Mouse (Mus musculus): ENCODE results near the gene Tbc1d1. TPM values are rescaled to one million over a fixed set of nuclear protein-coding genes. Genes with fewer than 3 reads are reported as not detected.

Gene Tbc1d1
- polyA plus RNA-seq, 1 experiment from 2014 or later = 39.9 TPM

DNA sequence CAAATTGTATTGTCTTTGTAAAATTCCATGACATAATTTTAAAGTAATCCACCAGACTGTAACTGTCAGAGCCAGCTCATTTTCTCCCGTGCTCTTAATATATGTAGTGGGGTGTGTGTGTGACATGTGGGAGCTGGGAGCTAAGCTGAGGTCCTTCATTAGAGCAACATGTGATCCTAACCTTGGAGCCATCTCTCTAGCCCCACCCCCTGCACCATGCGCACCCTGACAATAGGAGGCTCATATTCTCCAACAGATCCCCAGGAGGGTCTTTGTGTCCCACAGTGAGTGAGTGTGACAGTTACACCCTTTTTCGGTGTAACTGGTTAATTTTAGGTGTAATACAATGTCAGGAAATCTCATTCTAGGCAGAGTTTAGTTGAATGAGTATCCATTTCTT, 16.8 kb downstream of the Tbc1d1 start:
- H3K9me3 ChIP-seq (ENCODE audit: control insufficient read depth, low read length) = no peaks in the 10 kb centered on the region
- WGBS = 81% methylated on average over 3 of the region's 3 CpGs
- no peak overlapping the region for H3K4me2 ChIP-seq (replicated peaks; ENCODE audit: low read depth, low read length)
- H3K4me1 ChIP-seq (ENCODE audit: control insufficient read depth, insufficient read depth, low read length) = peaks cover 2% of the 10 kb centered on the region; the same call in 1 of the 2 replicates
- no peak overlapping the region for H3K9ac ChIP-seq (ENCODE audit: low read depth, low read length)
- ATAC-seq (ENCODE audit: low FRiP score, low TSS enrichment) = no peak
- H3K27ac ChIP-seq (ENCODE audit: low read depth, low read length) = no peak overlapping the region
- no peak overlapping the region for H3K4me3 ChIP-seq (ENCODE audit: low read length)
- H3K27me3 ChIP-seq (ENCODE audit: control insufficient read depth, insufficient read depth, low read length) = no peaks in the 10 kb centered on the region
- no peaks in the 10 kb centered on the region for H3K36me3 ChIP-seq (ENCODE audit: control insufficient read depth, insufficient read depth, low read length)

DNA sequence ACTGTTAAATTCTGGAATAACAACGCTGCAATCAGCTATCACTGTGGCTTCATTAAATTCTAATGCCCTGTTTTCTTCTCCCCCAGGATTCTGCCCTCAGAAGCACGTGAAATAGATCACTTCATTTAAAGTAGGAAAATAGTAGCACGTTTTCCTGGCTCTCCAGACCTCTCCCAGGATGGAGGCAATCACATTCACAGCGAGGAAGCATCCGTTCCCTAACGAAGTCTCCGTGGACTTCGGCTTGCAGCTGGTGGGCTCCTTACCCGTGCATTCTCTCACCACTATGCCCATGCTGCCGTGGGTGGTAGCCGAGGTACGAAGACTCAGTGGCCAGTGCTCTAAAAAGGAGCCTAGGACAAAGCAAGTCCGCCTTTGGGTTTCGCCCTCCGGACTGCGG, 17.2 kb downstream of the Tbc1d1 start:
- Histone ChIP-seq H3K9me3 (ENCODE audit: control insufficient read depth, low read length) (no peaks in the 10 kb centered on the region), H3K4me1 (ENCODE audit: control insufficient read depth, insufficient read depth, low read length) (peaks cover 2% of the 10 kb centered on the region; the same call in 1 of the 2 replicates), H3K36me3 (ENCODE audit: control insufficient read depth, insufficient read depth, low read length) (no peaks in the 10 kb centered on the region), H3K27ac (ENCODE audit: low read depth, low read length) (no peak overlapping the region), H3K9ac (ENCODE audit: low read depth, low read length) (no peak overlapping the region), H3K4me2 (replicated peaks; ENCODE audit: low read depth, low read length) (no peak overlapping the region), H3K27me3 (ENCODE audit: control insufficient read depth, insufficient read depth, low read length) (no peaks in the 10 kb centered on the region), H3K4me3 (ENCODE audit: low read length) (no peak overlapping the region)
- no peak for ATAC-seq (ENCODE audit: low FRiP score, low TSS enrichment)
- 81% methylated on average over 16 of the region's 16 CpGs for WGBS

DNA sequence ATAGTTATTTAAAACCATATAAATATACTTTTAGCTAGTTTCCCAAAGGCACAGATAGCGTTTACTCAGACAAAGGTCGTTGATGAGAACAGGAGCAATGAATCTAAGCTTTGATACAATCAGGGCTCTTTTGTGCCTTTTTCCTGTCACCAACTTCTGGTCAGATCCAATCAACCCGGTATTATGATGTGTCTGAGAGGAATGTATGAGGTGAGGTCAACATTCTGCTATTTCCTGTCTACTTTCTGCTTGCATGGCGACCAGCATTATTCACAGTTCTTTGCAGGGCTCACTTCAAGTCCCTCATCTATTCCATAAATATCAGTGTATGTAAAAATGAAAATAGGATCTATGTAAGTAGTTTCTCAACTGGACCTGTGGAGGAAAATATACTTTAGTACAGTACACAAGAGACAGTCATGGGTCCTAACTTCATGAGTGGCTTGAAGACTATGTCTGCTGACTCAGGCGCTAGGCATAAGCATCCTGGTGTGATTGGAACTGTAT, 18.4 kb downstream of the Tbc1d1 start:
- Histone ChIP-seq H3K9ac (ENCODE audit: low read depth, low read length) (no peak overlapping the region), H3K27ac (ENCODE audit: low read depth, low read length) (no peak overlapping the region), H3K9me3 (ENCODE audit: control insufficient read depth, low read length) (no peaks in the 10 kb centered on the region), H3K36me3 (ENCODE audit: control insufficient read depth, insufficient read depth, low read length) (no peaks in the 10 kb centered on the region), H3K4me3 (ENCODE audit: low read length) (no peak overlapping the region), H3K4me2 (replicated peaks; ENCODE audit: low read depth, low read length) (no peak overlapping the region), H3K27me3 (ENCODE audit: control insufficient read depth, insufficient read depth, low read length) (no peaks in the 10 kb centered on the region), H3K4me1 (ENCODE audit: control insufficient read depth, insufficient read depth, low read length) (peaks cover 2% of the 10 kb centered on the region; the same call in 1 of the 2 replicates)
- 69% methylated on average over 5 of the region's 5 CpGs for WGBS
- ATAC-seq (ENCODE audit: low FRiP score, low TSS enrichment) = no peak

DNA sequence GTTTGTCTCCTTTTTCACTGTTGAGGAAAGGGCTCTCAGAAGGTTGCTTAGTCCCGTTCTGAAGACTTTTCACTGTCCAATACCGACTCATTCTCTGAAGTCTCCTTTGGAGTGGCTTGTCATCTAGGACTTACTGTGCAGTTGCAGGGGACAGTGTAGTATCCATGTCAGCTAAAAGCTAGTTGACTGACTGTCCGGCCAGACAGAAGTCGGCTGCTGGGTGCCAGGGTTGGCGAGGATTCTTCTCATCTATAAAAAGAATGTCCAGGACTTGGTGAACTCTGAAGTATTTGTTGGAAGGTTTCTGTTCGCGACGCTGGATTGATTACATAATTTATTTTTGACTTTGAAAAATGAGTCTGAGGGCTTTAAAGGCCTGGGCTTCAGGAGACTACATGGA, 24.4 kb downstream of the Tbc1d1 start:
- Histone ChIP-seq H3K9me3 (ENCODE audit: control insufficient read depth, low read length) (no peaks in the 10 kb centered on the region), H3K27me3 (ENCODE audit: control insufficient read depth, insufficient read depth, low read length) (no peaks in the 10 kb centered on the region), H3K9ac (ENCODE audit: low read depth, low read length) (no peak overlapping the region), H3K36me3 (ENCODE audit: control insufficient read depth, insufficient read depth, low read length) (no peaks in the 10 kb centered on the region), H3K4me3 (ENCODE audit: low read length) (no peak overlapping the region), H3K27ac (ENCODE audit: low read depth, low read length) (no peak overlapping the region), H3K4me1 (ENCODE audit: control insufficient read depth, insufficient read depth, low read length) (no peaks in the 10 kb centered on the region), H3K4me2 (replicated peaks; ENCODE audit: low read depth, low read length) (no peak overlapping the region)
- WGBS = 76% methylated on average over 8 of the region's 8 CpGs
- ATAC-seq (ENCODE audit: low FRiP score, low TSS enrichment) = no peak

DNA sequence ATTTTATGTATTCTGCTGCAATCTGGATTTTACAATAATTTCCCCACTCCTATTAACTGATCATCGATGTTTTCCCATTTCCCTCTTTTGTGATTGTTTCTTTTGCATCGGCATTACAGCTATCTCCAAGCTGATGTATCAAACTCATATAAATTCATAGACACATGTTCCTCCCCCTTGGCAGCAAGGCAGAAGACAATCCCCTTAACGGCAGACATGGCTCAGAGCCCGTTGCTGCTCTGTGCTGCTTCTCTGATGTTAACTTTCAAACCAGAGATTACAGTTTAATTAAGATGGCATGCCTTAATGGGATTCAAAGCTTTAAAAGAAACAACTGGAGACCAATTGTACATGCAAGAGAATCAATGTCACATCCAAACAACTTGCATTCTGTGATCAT, 27.6 kb downstream of the Tbc1d1 start:
- Histone ChIP-seq H3K9me3 (ENCODE audit: control insufficient read depth, low read length) (no peaks in the 10 kb centered on the region), H3K27ac (ENCODE audit: low read depth, low read length) (no peak overlapping the region), H3K4me3 (ENCODE audit: low read length) (no peak overlapping the region), H3K4me2 (replicated peaks; ENCODE audit: low read depth, low read length) (no peak overlapping the region), H3K9ac (ENCODE audit: low read depth, low read length) (no peak overlapping the region), H3K36me3 (ENCODE audit: control insufficient read depth, insufficient read depth, low read length) (no peaks in the 10 kb centered on the region), H3K4me1 (ENCODE audit: control insufficient read depth, insufficient read depth, low read length) (no peaks in the 10 kb centered on the region), H3K27me3 (ENCODE audit: control insufficient read depth, insufficient read depth, low read length) (no peaks in the 10 kb centered on the region)
- 57% methylated on average over 4 of the region's 4 CpGs for WGBS
- no peak for ATAC-seq (ENCODE audit: low FRiP score, low TSS enrichment)

DNA sequence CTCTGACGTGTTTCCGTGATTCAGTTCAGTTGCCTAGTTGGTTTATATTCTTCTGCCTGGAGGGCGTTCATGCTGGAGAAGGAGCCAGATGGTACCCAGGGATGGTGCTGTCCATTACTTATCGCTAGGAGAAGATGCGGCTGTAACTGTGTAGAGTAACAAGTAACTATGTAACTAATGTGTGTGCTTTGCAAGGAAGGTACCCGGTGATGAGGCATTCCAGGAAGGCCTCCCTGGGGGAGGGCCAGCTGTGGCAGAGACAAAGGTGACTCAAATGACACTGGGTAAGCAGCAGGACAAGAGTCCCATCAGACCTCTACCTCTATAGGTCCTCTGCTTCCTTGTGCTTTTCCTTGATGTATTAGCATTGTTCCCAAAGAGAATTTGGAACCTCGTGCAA, 29.2 kb downstream of the Tbc1d1 start:
- no peaks in the 10 kb centered on the region for H3K4me1 ChIP-seq (ENCODE audit: control insufficient read depth, insufficient read depth, low read length)

DNA sequence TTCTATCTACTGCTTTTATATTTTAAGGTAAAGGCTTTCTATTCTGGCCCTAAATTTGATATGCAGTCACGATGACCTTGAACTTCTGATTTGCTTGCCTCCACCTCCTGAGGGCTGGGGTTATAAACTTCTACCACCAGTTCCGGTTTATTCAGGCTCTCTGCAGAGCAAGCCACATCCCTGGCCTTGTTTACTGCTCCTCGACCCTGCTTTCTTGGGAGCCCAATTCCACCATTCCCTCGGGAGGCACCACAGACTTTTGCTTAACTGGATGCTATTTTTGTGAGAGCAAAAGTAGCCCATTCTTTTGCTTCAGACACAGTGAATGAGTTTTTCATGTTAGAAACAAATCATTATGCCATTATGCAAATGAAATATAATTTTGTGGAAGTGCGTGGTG, 30.5 kb downstream of the Tbc1d1 start:
- Histone ChIP-seq H3K9me3 (ENCODE audit: control insufficient read depth, low read length) (peaks cover 8% of the 10 kb centered on the region; the same call in 1 of the 2 replicates), H3K27ac (ENCODE audit: low read depth, low read length) (no peak overlapping the region), H3K4me1 (ENCODE audit: control insufficient read depth, insufficient read depth, low read length) (no peaks in the 10 kb centered on the region), H3K9ac (ENCODE audit: low read depth, low read length) (no peak overlapping the region), H3K27me3 (ENCODE audit: control insufficient read depth, insufficient read depth, low read length) (no peaks in the 10 kb centered on the region), H3K4me3 (ENCODE audit: low read length) (no peak overlapping the region), H3K4me2 (replicated peaks; ENCODE audit: low read depth, low read length) (no peak overlapping the region), H3K36me3 (ENCODE audit: control insufficient read depth, insufficient read depth, low read length) (no peaks in the 10 kb centered on the region)
- 62% methylated on average over 5 of the region's 5 CpGs for WGBS
- ATAC-seq (ENCODE audit: low FRiP score, low TSS enrichment) = no peak

More for the DNA sequence above, 29.2 kb downstream of the Tbc1d1 start:
- WGBS = 68% methylated on average over 7 of the region's 7 CpGs
- Histone ChIP-seq H3K9ac (ENCODE audit: low read depth, low read length) (no peak overlapping the region), H3K36me3 (ENCODE audit: control insufficient read depth, insufficient read depth, low read length) (no peaks in the 10 kb centered on the region), H3K9me3 (ENCODE audit: control insufficient read depth, low read length) (no peaks in the 10 kb centered on the region), H3K27ac (ENCODE audit: low read depth, low read length) (no peak overlapping the region), H3K4me3 (ENCODE audit: low read length) (no peak overlapping the region), H3K27me3 (ENCODE audit: control insufficient read depth, insufficient read depth, low read length) (no peaks in the 10 kb centered on the region), H3K4me2 (replicated peaks; ENCODE audit: low read depth, low read length) (no peak overlapping the region)
- no peak for ATAC-seq (ENCODE audit: low FRiP score, low TSS enrichment)

DNA sequence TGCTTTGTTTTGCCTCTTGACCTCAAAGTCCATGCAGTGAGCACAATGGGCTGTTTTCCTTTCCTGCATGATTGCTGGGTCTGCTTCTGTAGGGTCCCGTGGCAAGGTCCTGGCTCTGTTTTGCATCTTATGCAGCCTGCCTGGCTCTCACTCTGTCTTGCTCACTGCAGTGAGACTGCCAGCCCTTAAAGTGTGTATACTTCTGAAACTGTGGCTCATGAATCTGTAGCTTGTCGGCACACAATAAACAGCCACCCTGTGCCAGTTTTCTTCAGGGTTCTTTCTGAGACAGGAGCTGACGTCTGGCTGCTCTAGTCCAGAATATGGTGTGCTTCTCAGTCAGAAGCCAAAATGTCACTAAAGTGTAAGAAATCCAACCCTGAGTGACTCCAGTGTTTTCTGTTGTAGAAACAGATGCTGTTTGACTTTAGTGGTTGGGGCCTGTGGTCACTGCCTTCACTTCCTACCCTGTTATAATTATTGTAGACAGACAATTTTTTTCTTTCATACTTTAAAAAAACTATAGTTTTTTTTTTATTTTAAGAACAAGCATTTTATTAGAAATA, 32.1 kb downstream of the Tbc1d1 start:
- no peak for ATAC-seq (ENCODE audit: low FRiP score, low TSS enrichment)

DNA sequence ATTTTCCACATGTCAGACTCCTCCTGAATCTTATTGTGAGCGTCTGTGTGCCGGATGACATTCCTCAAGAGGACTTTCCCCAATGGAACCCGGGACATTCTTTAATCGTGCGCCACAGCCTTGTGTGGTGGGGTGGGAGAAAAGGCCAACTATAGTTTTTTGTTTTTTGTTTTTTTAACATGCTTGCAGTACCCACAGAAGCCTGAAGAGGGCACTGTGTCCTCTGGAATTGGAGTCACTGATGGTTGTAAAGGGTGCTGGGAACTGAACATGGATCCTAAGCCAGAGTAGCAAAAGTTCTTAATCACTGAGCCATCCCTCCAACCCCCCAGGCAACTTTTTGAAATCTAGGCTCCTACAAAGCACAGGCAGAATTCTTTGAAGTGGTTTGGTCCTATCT, 34.8 kb downstream of the Tbc1d1 start:
- 98% methylated on average over 5 of the region's 5 CpGs for WGBS
- Histone ChIP-seq H3K4me3 (ENCODE audit: low read length) (no peak overlapping the region), H3K4me1 (ENCODE audit: control insufficient read depth, insufficient read depth, low read length) (0 out of 2 replicates have a peak, but pooled peaks cover 3% of the 10 kb centered on the region), H3K27ac (ENCODE audit: low read depth, low read length) (no peak overlapping the region), H3K9ac (ENCODE audit: low read depth, low read length) (no peak overlapping the region), H3K36me3 (ENCODE audit: control insufficient read depth, insufficient read depth, low read length) (no peaks in the 10 kb centered on the region), H3K4me2 (replicated peaks; ENCODE audit: low read depth, low read length) (no peak overlapping the region), H3K9me3 (ENCODE audit: control insufficient read depth, low read length) (peaks cover 11% of the 10 kb centered on the region; the same call in 1 of the 2 replicates), H3K27me3 (ENCODE audit: control insufficient read depth, insufficient read depth, low read length) (no peaks in the 10 kb centered on the region)
- no peak for ATAC-seq (ENCODE audit: low FRiP score, low TSS enrichment)

More for the DNA sequence above, 32.1 kb downstream of the Tbc1d1 start:
- Histone ChIP-seq H3K4me1 (ENCODE audit: control insufficient read depth, insufficient read depth, low read length) (no peaks in the 10 kb centered on the region), H3K4me3 (ENCODE audit: low read length) (no peak overlapping the region), H3K9me3 (ENCODE audit: control insufficient read depth, low read length) (peaks cover 11% of the 10 kb centered on the region; the same call in 1 of the 2 replicates), H3K27me3 (ENCODE audit: control insufficient read depth, insufficient read depth, low read length) (no peaks in the 10 kb centered on the region), H3K4me2 (replicated peaks; ENCODE audit: low read depth, low read length) (no peak overlapping the region), H3K9ac (ENCODE audit: low read depth, low read length) (no peak overlapping the region), H3K36me3 (ENCODE audit: control insufficient read depth, insufficient read depth, low read length) (no peaks in the 10 kb centered on the region), H3K27ac (ENCODE audit: low read depth, low read length) (no peak overlapping the region)
- 50% methylated on average over 3 of the region's 3 CpGs for WGBS
